Mouse (Mus musculus): ENCODE data around the gene Stk26. TPM values are rescaled to one million over a fixed set of nuclear protein-coding genes. Genes with fewer than 3 reads are reported as not detected.

Gene Stk26
- total RNA-seq, 2 experiments from 2014 or later, result 4.1 to 4.3 TPM

- no peak for DNase-seq
These were observed 86.2 kb downstream of the Stk26 start for GRCm38 (mm10) chrX:50926893-50927545.

DNA sequence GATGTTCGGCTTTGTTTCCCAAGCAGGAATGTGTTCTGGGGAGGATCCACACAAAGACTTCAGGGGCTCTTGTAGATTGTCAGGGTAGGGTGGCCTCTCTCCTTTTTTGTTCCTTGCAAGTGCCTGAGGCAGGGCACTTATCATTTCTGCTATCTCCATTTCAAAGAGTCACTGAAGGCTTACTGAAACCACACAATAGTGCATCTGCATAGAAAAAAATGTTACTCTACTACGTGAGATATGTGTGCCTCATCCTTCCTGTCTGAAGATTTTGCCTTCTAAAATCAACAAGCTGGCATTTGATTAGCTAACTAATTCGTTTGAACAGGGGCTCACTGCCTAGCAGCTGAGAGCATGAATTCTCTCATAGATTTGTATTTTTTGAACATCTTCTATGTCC lies 89.5 kb downstream of the Stk26 start:
- no peak for DNase-seq

DNA sequence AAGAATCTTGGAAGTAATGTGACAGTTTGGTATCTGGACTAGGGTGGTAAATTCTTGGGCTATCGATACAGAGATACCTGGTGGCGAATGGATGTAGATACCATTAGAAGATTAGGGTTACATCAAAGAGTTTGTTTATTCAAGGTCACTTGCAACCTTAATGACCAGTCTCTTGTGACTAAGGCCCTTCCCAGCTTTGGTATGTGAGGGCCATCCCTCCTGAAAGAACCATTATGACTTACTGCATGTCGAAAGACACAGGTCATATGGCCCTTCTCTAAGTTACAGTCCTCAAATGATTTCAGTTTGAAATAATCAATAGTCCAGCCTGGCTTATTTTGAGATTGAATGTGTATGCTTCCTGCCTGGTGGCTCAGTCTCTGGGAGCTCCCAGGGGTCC lies 96.3 kb downstream of the Stk26 start:
- no peak for DNase-seq

GRCm38 (mm10) chrX:50942610-50943009 lies 101.8 kb downstream of the Stk26 start, which contains the start of gene Frmd7:
Frmd7 (minus strand) TSS chrX:50942710.
- no peak for DNase-seq

Other genes with a start within 250 kb of the Stk26 start
- under 1 TPM in 1 of 2 experiments, not detected in 1; 0.15 TPM for gene Frmd7, start 101.7 kb downstream of the Stk26 start, total RNA-seq (2021)
- gene Rap2c, start 177.0 kb downstream of the Stk26 start, total RNA-seq (2021), result 10 to 100 TPM; 27.2 to 28.5 TPM

Data from adrenal gland, postnatal 10 days (tissue).